Mouse (Mus musculus) olfactory bulb, adult 2 months (tissue): ENCODE data around the gene Tspyl4.

Experiments used
- CTCF ChIP-seq: fragments of 200-500 bp; IDR thresholded peaks from 2 replicates; pipeline ENCODE4 v1.5.1; 2012; ENCODE audit warnings: low read depth, mild to moderate bottlenecking, low read length, moderate library complexity; ENCODE audit not compliant: insufficient read depth
- POLR2A ChIP-seq: fragments of 200-500 bp; IDR thresholded peaks from 2 replicates; pipeline ENCODE4 v1.6.1; 2012; ENCODE audit warnings: mild to moderate bottlenecking, low read depth, low read length, moderate library complexity; ENCODE audit not compliant: insufficient read depth

GRCm38 (mm10) chr10:34247757-34248156 lies 49.5 kb upstream of the Tspyl4 start:
- TF ChIP-seq CTCF, result no peak
- TF ChIP-seq POLR2A, result no peak
